Mouse (Mus musculus): ENCODE data around the gene Ptpn6. TPM values are rescaled to one million over a fixed set of nuclear protein-coding genes. Genes with fewer than 3 reads are reported as not detected.
A peak's percentile ranks its signal among the peaks of the same experiment; 100 is the strongest.

Ptpn6 gene
- polyA plus RNA-seq, 1 experiment from 2014 or later = 5.6 TPM

DNA sequence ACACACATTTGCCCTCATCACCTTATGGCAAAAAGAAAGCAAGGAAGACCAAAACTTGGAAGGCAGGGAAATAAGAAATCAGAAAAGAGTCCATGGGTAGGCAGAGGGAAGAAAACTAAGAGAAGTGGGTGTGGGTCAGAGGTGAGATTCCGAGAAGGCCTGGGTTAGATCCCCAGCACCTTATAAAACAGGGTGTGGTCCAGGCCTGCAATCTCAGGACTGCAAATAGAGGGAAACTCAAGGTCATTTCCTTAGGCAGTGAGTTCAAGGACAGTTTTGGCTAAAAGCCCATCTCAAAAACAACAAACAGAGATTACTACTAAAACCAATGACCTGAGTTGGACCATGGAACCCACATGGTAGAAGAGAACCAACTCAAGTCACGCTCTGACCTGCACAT, 15.3 kb upstream of the Ptpn6 start:
- ATAC-seq (ENCODE audit: low FRiP score, low read depth) = no peak
- Histone ChIP-seq H3K36me3 (peaks cover 11% of the 10 kb centered on the region), H3K4me1 (peaks cover 46% of the 10 kb centered on the region), H3K9ac (replicated peaks) (no peak overlapping the region), H3K4me2 (replicated peaks) (no peak overlapping the region), H3K9me3 (no peaks in the 10 kb centered on the region), H3K4me3 (no peak overlapping the region), H3K27ac (replicated peaks) (no peak overlapping the region), H3K27me3 (no peaks in the 10 kb centered on the region)
- WGBS = 97% methylated on average over 2 of the region's 2 CpGs

DNA sequence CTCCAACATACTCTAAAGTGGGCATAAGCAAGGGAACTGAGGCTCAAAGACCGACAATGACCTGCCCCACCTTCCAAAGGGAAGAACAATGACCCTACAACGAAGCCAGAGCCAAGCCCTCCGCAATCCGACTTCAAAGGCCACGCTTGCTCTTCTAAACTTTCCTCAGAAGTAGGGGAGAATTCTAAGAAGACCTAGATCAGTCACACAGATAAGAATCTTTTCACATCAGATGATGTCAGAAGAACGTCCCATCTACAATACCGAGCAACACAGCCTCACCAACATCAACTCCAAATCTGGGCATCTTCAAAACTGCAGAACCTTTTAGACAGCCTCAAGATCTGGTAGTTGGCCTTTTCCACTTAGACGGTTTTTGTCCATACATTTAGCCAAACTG, 11.9 kb upstream of the Ptpn6 start:
- no peaks in the 10 kb centered on the region for H3K27me3 ChIP-seq

DNA sequence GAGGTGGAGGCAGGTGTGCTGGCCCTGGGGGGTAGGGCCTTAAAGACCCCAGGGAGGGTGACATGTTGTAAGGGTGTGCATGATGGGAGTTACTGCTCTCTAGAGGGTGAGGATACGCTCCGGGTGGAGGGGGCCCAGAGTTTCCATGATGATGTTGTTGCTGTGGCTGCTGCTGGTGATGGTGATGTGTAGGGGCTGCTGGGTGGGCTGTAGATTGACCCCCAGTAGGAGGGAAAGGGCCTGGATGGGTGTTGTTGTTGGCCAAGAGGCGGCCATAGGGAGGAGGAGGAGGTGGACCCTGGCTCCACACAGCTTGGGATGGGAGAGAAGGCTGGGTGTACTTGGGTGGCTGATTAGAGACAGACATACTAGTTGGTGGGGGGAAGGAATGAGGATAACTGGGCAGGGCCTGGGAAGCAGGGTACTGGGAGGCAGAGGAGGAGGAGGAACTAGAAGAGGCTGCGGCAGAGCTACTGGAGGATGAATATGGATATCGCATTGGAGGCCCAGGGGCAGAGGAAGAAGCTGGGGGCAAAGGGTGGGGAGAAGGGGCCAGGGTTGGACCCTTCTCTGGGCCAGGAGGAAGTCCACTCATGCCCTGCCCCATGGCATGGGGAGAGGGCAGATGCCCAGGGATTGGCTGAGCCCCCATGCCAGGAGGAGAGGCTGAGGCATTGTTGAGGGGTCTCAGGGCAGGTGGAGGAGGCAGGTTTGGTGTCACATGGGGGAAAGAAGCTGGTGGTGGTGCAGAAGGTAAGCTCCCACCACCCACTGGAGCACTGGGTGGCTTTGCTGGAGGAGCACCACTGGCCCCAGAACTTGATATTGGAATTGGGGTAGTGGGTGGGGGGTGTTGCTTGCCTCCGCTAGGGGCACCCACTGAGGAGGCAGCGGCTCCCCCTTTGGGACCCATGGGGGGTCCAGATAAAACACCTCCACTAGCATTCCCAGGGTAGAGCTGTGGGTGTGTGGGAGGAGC, 8.4 kb upstream of the Ptpn6 start:
- Histone ChIP-seq H3K9ac (replicated peaks) (peak overlapping the region; percentile 75), H3K4me3 (no peak overlapping the region; the same call in 1 of the 2 replicates), H3K36me3 (peaks cover 59% of the 10 kb centered on the region), H3K9me3 (no peaks in the 10 kb centered on the region), H3K4me1 (peaks cover 23% of the 10 kb centered on the region), H3K27ac (replicated peaks) (peak overlapping the region; percentile 82; the same call in 1 of the 2 replicates), H3K27me3 (no peaks in the 10 kb centered on the region), H3K4me2 (replicated peaks) (peak overlapping the region; percentile 73)
- no peak for ATAC-seq (ENCODE audit: low FRiP score, low read depth)
- 89% methylated on average over 7 of the region's 7 CpGs for WGBS

More for the DNA sequence above, 11.9 kb upstream of the Ptpn6 start:
- Histone ChIP-seq H3K27ac (replicated peaks) (no peak overlapping the region), H3K4me1 (peaks cover 36% of the 10 kb centered on the region), H3K9ac (replicated peaks) (no peak overlapping the region), H3K9me3 (no peaks in the 10 kb centered on the region), H3K4me3 (no peak overlapping the region), H3K36me3 (peaks cover 33% of the 10 kb centered on the region), H3K4me2 (replicated peaks) (no peak overlapping the region)
- no peak for ATAC-seq (ENCODE audit: low FRiP score, low read depth)
- WGBS = 86% methylated on average over 8 of the region's 8 CpGs

DNA sequence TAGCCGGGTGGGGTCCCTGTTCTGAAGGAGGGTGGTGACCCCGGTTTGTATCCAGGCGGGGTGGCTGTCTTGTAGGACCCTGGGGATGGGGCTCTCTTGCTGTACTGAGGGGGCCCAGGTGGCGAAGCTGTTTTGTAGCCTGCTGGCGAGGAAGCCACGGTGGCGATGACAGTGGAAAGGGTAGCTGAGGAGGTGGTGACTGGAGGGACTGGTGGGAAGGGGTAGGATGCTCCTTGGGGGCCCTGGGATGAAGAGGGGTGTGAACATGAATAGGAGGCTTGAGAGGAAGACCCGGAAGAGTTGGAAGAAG, 7.7 kb upstream of the Ptpn6 start:
- H3K27me3 ChIP-seq = no peaks in the 10 kb centered on the region

DNA sequence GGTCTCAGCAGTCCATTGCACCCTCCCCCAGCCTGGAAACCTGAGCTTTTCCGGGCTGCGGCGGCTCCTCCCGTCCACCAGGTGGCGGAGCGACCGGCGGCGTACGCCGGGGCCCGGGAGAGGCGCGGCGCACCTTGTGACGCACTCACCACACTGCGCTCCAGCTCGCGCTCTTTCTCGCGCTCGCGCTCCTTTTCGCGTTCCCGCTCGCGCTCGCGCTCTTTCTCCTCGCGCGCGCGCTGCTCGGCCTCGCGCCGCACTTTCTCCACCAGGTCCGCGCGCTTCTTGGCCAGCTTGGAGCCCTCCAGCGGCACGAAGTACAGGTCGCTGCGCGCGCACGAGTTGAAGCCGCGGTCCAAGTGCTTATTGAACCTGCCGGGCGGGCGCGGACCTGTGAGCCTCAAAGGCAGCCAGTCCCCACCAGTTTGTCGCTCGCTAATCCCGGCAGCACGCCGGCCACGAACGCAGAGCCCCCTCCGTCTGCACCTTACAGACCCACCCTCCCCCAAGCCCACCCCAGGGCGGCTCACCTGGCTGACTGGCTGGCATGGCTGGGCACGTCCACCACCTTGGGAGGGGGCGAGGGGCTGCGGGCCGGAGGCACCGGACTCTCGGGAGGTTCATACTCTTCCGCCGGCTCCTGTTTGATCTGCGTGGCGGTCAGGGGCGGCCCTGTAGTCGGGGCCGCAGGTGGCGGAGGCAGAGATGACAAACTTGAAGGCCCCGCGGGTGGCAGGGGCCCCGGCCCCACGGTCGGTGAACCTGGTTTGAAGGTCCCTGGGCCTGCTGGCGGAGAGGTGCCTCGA, 7.2 kb upstream of the Ptpn6 start:
- under 1% methylated on average over 85 of the region's 85 CpGs for WGBS
- peak overlapping the region; percentile 82 for H3K27ac ChIP-seq (replicated peaks)
- H3K9ac ChIP-seq (replicated peaks) = peak overlapping the region; percentile 75
- H3K27me3 ChIP-seq = no peaks in the 10 kb centered on the region
- peak overlapping the region; percentile 73 for H3K4me2 ChIP-seq (replicated peaks)
- H3K4me1 ChIP-seq = peaks cover 28% of the 10 kb centered on the region
- H3K36me3 ChIP-seq = peaks cover 59% of the 10 kb centered on the region
- H3K4me3 ChIP-seq = peak overlapping the region; percentile 45
- peak; percentile 80 for ATAC-seq (ENCODE audit: low FRiP score, low read depth)
- H3K9me3 ChIP-seq = no peaks in the 10 kb centered on the region

More for the DNA sequence above, 7.7 kb upstream of the Ptpn6 start:
- Histone ChIP-seq H3K9ac (replicated peaks) (peak overlapping the region; percentile 75), H3K27ac (replicated peaks) (peak overlapping the region; percentile 82), H3K9me3 (no peaks in the 10 kb centered on the region), H3K36me3 (peaks cover 59% of the 10 kb centered on the region), H3K4me3 (peak overlapping the region; percentile 45), H3K4me1 (peaks cover 28% of the 10 kb centered on the region), H3K4me2 (replicated peaks) (peak overlapping the region; percentile 73)
- ATAC-seq (ENCODE audit: low FRiP score, low read depth) = peak; percentile 10; the same call in 1 of the 2 replicates
- 14% methylated on average over 8 of the region's 8 CpGs for WGBS

DNA sequence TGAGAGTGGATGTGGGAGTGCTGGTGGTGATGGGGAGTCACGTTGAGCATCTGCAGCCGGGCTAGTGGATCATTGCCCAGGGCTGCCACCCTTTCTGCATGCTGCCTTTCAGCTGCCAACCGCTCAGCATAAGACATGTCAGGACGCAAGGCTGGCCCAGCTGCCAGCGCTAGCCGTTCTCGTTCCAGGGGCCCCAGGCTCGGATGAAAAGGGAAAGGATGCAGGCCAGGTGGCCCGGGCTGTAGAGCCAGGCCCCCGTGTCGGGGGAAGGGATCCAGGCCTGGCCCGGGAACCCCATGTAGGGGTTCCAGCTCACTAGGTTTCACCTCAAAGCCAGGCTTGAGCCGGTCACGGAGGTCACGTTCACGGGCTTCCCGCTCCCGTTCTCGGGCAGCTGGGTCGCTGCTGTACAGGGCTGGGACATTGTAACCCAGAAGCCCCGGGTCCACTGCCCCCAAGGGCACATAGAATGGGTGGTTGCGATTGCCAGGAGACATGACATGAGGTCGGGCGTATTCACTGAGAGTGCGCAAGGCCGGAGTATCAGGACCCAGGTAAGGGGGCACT, 6.3 kb upstream of the Ptpn6 start:
- Histone ChIP-seq H3K9me3 (no peaks in the 10 kb centered on the region), H3K4me1 (peaks cover 33% of the 10 kb centered on the region), H3K4me2 (replicated peaks) (peak overlapping the region; percentile 73), H3K36me3 (peaks cover 58% of the 10 kb centered on the region), H3K4me3 (peak overlapping the region; percentile 45), H3K9ac (replicated peaks) (peak overlapping the region; percentile 53), H3K27me3 (no peaks in the 10 kb centered on the region), H3K27ac (replicated peaks) (peak overlapping the region; percentile 82)
- 70% methylated on average over 26 of the region's 26 CpGs for WGBS
- ATAC-seq (ENCODE audit: low FRiP score, low read depth) = no peak

DNA sequence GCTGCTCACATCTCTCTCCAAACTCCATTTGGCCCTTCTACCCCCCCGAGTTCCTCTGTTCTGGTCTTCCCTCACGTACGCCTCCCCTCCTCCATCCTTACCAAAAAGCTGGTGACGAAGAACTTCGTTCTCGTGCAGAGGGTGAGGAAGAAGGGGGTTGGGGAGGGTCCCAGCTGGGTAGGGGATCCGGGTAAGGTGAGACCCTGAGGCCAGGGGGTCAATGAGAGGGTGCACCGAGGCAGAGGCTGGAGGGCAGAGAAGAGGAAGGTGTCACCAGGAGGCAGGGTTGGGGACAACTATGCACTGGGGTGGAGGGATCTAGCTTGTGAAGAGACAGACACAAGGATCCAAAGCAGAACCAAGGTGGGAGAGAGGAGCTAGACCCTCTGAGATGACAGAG, 5.1 kb upstream of the Ptpn6 start:
- Histone ChIP-seq H3K4me2 (replicated peaks) (no peak overlapping the region), H3K27ac (replicated peaks) (no peak overlapping the region), H3K27me3 (no peaks in the 10 kb centered on the region), H3K9me3 (no peaks in the 10 kb centered on the region), H3K9ac (replicated peaks) (0 out of 2 replicates have a peak overlapping the region, but pooled peaks have one; percentile 17), H3K4me1 (peaks cover 45% of the 10 kb centered on the region), H3K4me3 (no peak overlapping the region), H3K36me3 (peaks cover 46% of the 10 kb centered on the region)
- WGBS = 90% methylated on average over 8 of the region's 8 CpGs
- no peak for ATAC-seq (ENCODE audit: low FRiP score, low read depth)

DNA sequence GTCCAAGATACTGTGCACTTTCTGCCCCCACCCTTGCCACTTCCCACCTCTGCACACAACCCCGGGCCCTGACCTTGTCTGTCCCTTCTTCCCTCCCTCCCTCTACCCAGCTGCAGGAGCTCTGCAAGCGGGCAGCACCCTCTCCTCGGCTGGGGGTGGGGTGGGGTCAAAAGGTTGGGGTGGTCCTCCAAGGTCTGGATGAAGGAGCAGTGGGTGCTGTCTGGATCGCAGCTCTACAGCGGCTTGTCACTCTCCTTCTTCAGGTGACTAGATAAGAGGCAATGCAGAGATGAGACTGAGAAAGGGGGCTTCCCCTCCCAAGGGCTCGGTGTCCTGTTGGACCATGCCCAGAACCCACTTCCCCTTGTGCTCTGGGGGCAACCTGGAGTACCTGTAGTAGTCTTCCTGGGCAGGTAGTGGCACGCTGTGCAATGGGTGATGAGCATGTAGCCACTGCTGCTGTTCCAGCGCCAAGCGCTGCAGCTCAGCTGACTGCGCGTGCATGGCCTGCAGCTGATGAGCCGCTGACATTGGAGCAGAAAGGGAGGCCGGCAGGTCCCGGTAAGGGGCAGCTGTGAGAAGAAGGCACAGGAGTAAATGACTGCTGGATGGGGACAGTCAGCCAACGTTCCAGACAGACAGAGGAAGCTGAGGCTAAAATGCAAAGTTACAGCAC, 4.5 kb upstream of the Ptpn6 start:
- Histone ChIP-seq H3K4me3 (no peak overlapping the region), H3K9me3 (no peaks in the 10 kb centered on the region), H3K27me3 (no peaks in the 10 kb centered on the region), H3K27ac (replicated peaks) (no peak overlapping the region), H3K4me1 (peaks cover 50% of the 10 kb centered on the region), H3K9ac (replicated peaks) (no peak overlapping the region), H3K4me2 (replicated peaks) (no peak overlapping the region), H3K36me3 (peaks cover 40% of the 10 kb centered on the region)
- no peak for ATAC-seq (ENCODE audit: low FRiP score, low read depth)
- WGBS = 95% methylated on average over 14 of the region's 15 CpGs

DNA sequence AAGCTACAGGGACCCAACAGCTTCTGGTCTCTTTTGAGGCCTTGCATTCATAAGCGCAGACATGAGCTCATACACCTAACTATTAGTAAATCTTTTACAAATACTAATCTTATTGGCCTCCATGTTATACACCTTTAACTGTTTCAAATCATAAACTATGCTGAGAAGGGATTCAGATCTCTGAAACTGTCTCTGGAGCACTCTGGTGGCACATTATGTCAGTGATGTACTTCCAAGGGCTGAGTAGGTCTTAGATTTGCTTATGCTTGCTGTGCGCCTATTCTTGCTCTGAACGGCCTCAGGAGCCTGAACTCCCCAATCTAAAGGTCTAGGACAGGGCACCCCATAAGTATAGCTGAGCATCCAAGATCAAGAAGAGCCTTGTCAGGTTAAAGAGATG, 3.3 kb upstream of the Ptpn6 start:
- Histone ChIP-seq H3K27me3 (no peaks in the 10 kb centered on the region), H3K9ac (replicated peaks) (peak overlapping the region; percentile 77; the same call in 1 of the 2 replicates), H3K27ac (replicated peaks) (peak overlapping the region; percentile 99), H3K9me3 (no peaks in the 10 kb centered on the region), H3K4me2 (replicated peaks) (peak overlapping the region; percentile 67), H3K4me1 (peaks cover 46% of the 10 kb centered on the region), H3K36me3 (peaks cover 28% of the 10 kb centered on the region), H3K4me3 (peak overlapping the region; percentile 56)
- WGBS = 68% methylated on average over 3 of the region's 3 CpGs
- no peak for ATAC-seq (ENCODE audit: low FRiP score, low read depth)

DNA sequence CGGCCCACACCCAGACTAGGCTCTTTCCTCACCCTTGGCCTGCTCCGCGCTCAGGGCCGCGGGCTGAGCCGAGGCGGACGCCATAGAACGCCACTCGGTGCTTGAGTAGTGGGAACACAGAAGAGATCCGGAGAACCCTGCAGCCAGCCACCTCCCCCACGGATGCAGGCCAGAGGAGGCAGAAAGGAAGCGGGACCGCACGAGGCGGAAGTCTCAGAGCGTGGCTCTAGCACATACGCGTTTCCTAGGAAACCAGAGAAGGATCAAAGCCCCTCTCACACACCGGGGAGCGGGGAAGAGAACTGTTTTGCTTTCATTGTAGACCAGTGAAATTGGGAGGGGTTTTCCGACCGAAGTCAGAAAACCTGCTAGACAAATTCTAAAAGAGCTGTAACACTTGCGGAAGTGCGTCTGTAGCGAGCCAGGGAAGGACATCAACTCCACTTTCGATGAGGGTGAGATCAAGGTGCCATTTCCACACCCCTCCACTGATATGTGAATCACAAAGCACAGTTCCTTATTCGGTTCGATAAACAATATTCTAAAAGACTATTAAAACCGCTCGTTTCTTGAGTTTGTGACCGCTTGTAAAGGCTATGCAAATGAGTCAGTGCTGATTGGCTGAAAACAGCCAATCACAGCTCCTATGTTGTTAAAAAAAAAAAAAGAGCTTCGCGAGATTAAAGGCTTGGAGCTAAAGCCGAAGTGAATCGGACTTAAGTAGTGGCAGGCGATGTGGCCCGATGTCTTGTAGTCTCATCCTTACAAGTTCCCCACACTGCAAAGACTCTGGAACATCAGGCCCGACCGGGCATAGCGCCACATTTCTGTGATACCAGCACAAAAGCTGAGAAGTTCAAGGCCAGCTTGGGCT, 2.6 kb upstream of the Ptpn6 start, which contains the start of gene Grcc10:
TSS of gene Grcc10 (minus strand) at position 487 of the 874 bp plus-strand sequence.
- ATAC-seq (ENCODE audit: low FRiP score, low read depth) = peak; percentile 82
- Histone ChIP-seq H3K27ac (replicated peaks) (peak within 1 kb of the TSS; percentile 99), H3K4me1 (peaks cover 39% of the 10 kb centered on the region), H3K9me3 (no peaks in the 10 kb centered on the region), H3K9ac (replicated peaks) (peak within 1 kb of the TSS; percentile 77), H3K27me3 (no peaks in the 10 kb centered on the region), H3K36me3 (peaks cover 27% of the 10 kb centered on the region), H3K4me3 (peak within 1 kb of the TSS; percentile 56), H3K4me2 (replicated peaks) (peak within 1 kb of the TSS; percentile 67)
- WGBS = under 1% methylated on average over 41 of the region's 41 CpGs

All from midbrain, embryonic 12.5 days (tissue).